Mouse (Mus musculus) c-Kit-positive CD71-positive TER-119-positive erythroid progenitor cells, embryonic 14.5 days (primary cell): ENCODE data around the gene Drg1.
"Not testable (repeated sequence)": the region's sequence is repeated elsewhere in the genome, so short reads cannot be mapped to it uniquely, and the experiment has no call there.

Experiments used
- DNase-seq: peaks from one replicate; pipeline ENCODE4 v3.0.0-alpha.2; 2013; ENCODE audit warnings: low spot score

Gene Drg1

GRCm38 (mm10) chr11:3212526-3212925 lies 53.7 kb downstream of the Drg1 start:
- DNase-seq: no peak

DNA sequence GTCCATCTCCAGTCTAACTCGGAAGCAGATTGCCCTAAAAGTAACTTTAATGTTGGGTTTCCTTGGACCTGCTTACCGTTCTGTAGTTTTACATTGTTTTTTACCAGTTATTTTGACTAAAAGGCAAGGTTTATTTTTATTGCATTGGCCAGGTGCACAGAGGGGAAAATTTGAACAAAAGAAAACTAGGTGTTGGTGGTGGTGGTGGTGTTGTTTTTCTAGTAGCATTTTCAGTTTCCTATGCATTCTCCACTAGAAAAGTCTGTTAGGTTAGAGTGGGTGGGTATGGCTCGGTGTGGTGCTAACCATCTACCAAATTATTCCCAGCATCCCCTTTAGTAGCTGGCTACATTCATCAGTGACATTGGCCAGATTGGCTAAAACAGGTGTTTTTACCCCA lies 59.4 kb downstream of the Drg1 start:
- no peak for DNase-seq

DNA sequence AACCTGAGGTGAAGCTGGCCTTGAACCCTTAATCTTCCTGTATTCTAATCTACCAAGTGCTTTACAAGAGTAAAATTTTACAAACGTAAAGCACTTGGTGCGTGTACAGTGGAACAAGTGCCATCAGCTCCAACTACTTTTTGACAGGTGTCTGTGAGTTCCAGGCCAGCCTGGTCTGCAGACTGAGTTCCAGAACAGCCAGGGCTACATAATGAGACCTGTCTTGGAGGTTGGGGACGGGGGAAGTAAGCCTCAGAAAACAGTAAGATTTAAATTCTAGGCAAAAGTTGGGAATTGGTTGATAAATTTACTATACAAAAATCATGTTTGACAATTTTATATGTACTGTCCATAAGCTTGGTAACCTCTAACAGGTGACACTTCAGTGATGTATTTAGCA lies 61.0 kb downstream of the Drg1 start:
- DNase-seq: no peak

DNA sequence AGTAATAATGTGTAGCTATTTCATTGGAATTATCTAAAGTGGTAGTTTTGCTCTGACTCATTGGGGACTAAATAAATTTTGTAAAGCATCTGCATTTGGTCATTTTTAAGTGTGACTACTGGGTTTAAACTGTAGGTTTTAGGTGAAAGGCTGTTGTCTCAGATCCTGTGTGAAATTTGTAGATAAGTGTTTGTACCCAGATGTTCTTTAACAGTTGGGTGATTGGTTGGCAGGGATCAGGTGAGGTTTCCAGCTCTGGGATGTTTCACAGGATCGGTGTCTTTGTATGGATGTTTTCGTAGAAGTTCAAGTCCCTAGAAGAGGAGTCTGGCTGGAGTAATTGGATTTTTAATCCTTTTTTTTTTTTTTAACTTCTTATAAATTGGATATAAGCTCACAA lies 62.4 kb downstream of the Drg1 start:
- DNase-seq: peak; percentile 52

DNA sequence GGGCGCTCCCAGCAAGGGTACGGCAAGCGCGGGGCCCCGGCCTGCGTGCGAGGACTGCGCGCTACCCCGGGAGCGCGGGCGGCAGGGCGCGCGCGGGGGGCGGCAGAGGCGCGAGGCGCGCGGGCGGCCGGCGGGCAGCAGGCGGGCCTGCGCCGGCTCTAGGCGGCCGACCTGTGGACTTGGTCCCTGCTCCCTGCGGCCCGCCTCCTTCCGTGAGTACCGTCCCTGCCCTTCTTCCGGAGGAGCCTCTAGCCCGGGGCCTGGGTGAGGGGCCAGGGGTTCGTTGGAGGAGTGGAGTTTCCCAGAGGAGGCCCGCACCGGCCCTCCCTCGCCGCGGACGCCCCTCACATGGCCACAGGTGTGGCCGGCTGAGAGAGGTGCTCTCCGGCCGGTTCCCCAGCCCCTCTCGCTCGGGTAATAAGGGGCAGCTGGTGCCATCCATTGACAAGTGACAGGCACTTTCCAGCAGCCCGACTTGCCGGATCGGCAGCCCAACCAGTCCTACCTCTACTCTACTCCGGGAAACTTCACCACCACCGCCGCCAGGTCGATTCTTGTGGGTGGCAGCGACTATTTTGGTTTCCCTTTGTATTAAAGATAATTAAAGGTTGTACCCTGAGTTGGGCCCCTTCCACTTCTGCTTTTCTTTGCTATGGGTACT lies 63.3 kb downstream of the Drg1 start:
- DNase-seq: peak; percentile 44

DNA sequence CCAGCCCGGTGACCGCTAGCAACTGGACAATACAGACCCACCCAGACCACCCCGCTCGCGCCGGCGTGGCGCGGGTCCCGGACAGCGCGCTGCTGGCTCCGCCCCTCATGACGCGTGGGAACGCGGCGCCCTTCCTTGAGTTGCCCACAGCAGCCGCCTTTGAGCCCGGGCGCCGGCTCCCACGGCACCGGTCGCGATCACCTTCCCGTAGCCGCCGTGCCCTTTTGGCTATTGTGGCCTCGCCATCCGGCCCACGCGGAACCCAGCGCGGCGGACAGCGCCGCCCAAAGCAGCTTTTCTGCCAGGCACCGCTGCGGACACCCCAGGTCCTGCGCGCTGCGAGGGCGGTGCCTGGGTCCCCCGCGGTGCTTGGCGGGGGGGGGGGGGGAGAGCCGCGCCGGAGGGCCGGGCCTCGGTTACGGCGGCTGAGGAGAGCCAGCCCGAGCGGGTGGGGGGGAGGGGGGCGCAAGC lies 63.9 kb downstream of the Drg1 start, which contains the start of gene Eif4enif1:
Eif4enif1 (plus strand) TSS at position 162 of the 471 bp plus-strand sequence.
- DNase-seq: peak; percentile 86

DNA sequence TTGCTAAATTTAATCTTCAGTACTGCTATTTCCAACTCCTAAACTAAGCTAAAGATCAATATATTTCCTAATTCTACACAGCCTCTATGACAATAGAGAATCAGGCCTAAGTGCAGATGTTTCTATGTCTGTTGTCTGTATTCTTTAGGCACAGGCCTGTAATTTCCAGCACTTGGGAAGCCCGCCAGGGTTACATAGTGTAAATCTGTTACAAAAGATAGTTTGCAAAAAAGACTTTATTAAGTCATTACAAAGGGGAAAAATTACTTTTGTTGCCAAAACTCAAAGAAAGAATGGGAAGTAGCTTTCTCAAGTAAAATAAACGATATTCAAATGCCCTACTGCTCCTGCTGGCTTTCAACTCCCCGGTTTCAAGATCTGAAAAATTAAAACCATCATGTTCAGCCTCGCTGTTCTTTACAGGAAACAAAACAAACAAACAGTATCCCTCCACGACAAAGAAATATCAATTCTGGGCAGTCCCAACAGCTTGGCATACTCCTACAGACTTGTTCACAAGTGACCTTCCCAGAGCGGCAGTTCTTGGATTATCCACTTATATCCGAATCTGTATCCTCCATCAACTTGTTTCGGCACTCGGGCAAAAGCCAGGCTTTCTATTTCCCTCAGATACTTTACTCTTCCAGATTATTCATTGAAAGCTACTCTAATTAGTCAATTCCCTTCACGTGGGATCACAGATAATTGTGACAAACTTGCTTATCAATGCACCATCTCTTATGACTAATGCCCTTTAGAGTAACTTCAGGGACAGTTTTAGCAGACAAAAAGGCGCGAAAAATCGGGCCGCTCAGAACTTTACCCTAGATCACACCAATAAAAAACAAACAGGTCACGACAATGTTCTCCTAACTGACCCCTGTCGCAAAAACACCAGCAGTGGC lies 64.6 kb downstream of the Drg1 start:
- DNase-seq: peak; percentile 83

GRCm38 (mm10) chr11:3200636-3201035 lies 65.6 kb downstream of the Drg1 start:
- DNase-seq: not testable (repeated sequence)

GRCm38 (mm10) chr11:3193363-3193762 lies 72.9 kb downstream of the Drg1 start, which contains the start of gene Sfi1:
Gene Sfi1, minus strand, starts transcription at chr11:3193463.
- DNase-seq: no peak

DNA sequence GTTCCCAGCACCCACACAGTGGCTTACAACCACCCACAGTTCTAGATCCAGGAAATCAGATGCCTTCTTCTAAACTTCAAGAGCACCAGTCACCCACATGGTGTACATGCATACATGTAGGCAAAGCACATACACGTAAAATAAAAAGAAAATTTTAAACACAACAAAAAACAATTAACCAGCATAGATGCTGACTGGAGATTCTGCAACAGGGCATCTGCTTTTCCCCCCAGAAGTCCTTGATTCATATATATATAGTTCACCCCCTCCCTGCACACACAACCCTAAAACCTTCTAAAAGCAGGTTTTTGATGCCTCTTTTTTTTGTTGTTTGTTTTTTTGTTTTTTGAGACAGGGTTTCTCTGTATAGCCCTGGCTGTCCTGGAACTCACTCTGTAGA lies 83.5 kb downstream of the Drg1 start:
- DNase-seq: not testable (repeated sequence)

DNA sequence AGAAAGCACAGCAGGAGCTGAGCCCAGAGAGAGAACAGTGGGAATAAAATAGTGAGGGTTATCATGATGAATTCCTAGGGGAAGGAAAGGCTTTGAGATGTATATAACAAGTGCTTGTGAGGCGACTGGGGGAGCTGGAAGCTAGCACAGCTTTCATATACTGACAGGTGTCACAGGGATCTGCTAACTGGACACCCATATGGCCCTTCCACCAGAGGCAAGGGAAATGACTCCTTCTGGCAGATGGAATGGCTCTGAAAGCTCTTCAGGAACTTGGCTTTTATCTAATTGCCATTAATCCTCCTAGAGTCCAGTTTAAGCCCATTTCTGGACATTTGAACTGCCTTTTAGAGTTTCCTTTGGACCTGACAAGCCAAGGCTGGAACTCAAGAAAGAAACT lies 84.2 kb downstream of the Drg1 start:
- DNase-seq: not testable (repeated sequence)

- not testable (repeated sequence) for DNase-seq
Observed at GRCm38 (mm10) chr11:3181250-3181649, 85.0 kb downstream of the Drg1 start.

DNA sequence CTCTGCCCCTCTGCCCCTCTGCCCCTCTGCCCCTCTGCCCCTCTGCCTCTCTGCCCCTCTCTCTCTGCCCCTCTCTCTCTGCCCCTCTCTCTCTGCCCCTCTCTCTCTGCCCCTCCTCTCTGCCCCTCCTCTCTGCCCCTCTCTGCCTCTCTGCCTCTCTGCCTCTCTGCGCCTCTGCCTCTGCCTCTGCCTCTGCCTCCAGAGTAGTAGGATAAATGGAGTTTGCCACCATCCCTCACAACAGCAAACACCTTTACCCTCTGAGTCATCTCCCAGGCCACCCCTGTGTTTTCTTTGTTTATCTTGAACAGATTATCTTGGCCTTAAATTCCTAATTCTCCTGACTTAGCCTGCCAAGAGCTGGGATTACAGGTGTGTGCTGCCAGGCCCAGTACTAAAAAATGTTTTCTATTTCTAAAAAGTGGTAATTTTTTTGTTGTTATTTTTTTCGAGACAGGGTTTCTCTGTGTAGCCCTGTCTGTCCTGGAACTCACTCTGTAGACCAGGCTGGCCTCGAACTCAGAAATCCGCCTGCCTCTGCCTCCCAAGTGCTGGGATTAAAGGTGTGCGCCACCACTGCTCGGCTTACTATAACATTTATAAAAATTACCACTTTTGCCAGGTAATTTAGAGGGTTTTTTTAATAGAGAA lies 85.6 kb downstream of the Drg1 start:
- DNase-seq: not testable (repeated sequence)

GRCm38 (mm10) chr11:3179726-3180092 lies 86.5 kb downstream of the Drg1 start:
- DNase-seq: not testable (repeated sequence)

- not testable (repeated sequence) for DNase-seq
Observed at GRCm38 (mm10) chr11:3178968-3179725, 87.1 kb downstream of the Drg1 start.

GRCm38 (mm10) chr11:3173425-3174318 lies 92.5 kb downstream of the Drg1 start:
- DNase-seq: not testable (repeated sequence)

GRCm38 (mm10) chr11:3172526-3172925 lies 93.7 kb downstream of the Drg1 start:
- DNase-seq: not testable (repeated sequence)

DNA sequence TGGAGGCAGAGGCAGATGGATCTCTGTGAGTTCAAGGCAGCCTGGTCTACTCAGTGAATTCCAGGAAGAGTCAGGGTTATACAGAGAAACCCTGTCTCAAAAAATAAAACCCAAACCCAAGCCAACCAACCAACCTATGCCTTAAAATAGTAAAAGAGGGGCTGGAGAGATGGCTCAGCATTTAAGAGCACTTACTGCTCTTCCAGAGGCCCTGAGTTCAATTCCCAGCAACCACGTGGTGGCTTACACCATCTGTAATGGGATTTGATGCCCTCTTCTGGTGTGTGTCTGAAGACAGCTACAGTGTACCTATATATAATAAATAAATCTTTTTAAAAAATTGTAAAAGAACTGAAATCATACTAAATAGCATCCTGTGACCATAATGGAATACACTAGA lies 94.3 kb downstream of the Drg1 start:
- not testable (repeated sequence) for DNase-seq

DNA sequence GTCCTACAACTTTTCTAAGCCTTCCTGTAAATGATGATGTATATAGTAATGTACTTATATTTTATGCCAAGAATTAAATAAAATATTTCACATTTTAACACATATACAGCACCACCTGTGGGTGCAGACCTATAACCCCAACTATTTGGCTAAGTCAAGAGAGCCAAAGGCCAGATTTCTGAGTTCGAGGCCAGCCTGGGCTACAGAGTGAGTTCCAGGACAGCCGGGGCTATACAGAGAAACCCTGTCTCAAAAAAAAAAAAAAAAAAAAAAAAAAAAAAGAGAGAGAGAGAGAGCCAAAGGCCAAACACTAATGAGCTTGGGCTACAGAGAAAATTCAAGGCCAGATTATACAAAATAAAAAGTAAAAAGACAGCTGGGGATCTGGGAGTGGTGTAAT lies 97.2 kb downstream of the Drg1 start:
- not testable (repeated sequence) for DNase-seq

DNA sequence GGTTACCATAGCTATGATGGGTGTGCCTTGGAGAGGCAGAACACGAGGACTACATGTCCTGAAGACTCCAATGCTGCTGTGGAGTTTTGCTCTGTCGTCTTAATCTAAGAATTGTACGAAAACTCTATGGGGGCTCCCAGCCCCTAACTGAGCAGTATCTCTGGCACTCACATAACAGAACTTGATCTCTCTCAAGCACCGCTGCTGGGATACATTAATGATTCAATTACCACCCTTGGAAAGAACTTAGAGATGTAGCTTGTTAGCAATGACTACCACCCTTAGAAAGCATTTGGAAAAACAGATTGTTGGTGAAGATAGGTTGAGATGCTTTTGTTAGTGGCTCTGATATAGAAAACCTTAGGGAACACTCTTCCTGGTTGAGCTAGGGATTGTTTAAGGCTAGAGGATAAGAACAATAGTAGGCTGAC lies 98.6 kb downstream of the Drg1 start:
- not testable (repeated sequence) for DNase-seq

- DNase-seq: not testable (repeated sequence)
Observed at GRCm38 (mm10) chr11:3167129-3167528, 99.1 kb downstream of the Drg1 start.
